Mouse (Mus musculus) spleen, adult 2 months (tissue): ENCODE measurements around the gene E330014E10Rik.

Experiments used
- CTCF ChIP-seq: fragments of 200-500 bp; IDR thresholded peaks from 2 replicates; pipeline ENCODE4 v1.5.1; 2011; ENCODE audit warnings: mild to moderate bottlenecking, inconsistent platforms; ENCODE audit not compliant: insufficient read depth, insufficient read length, insufficient replicate concordance; ENCODE audit errors: extremely low read depth
- POLR2A ChIP-seq: fragments of 200-500 bp; IDR thresholded peaks from 2 replicates; pipeline ENCODE4 v1.6.1; 2011; ENCODE audit warnings: low read depth, low read length, inconsistent platforms

DNA sequence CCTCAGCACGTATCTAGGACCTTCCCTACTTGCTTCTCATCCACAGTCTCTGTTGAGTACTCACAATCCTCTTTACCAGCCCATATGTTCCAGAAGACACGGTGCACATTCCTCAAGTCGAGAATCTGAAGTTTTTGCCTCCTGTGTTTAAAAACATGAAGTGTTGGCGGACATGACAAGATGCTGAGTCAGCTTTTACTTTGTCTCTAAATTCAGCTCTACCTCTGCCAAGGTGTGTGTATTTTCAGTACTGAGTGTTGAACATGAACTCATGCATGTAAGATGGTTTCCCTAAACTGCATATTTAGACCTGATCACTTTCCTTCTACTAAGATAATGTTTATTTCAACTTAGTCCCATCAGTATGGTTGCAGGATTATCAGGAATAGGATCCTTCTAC is 60.8 kb downstream of the E330014E10Rik start:
- TF ChIP-seq POLR2A (no peak), CTCF (no peak)
